Mouse (Mus musculus): ENCODE measurements around the gene Higd1a. TPM values are rescaled to one million over a fixed set of nuclear protein-coding genes. Genes with fewer than 3 reads are reported as not detected.

Gene Higd1a
- total RNA-seq, 2 experiments from 2014 or later: 99.1 to 108 TPM

DNA sequence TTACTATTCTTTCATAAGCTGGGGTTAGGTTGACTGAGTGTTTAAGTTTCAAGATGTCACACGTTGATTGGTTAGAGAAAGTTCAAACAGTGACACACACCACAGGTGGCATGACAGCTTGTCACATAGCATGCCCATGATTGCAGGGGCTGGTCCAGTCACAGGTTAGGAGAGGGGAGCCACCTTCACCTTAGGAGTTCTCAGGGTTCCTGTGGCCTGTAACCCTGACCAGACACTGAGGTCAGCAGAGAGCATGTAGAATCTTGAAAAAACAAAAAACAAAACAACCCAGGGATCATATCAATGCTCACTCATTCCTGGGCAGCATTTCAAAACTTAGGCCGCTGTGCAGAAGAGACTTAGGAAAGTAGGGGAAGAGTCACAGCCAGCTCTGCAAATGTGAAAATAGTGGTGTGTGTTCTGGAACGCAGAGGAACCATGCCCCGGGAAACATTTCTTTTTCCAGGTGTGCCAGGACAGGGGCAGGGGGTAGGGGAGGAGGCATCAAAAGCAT, 31.8 kb upstream of the Higd1a start:
- DNase-seq (ENCODE audit: low spot score in 2 of 2): no peak
- intact Hi-C loops (cut with DNase I): loop anchor here (5.0 kb wide), 1 partner anchor 247 kb away; no protein-coding TSS in a partner anchor

DNA sequence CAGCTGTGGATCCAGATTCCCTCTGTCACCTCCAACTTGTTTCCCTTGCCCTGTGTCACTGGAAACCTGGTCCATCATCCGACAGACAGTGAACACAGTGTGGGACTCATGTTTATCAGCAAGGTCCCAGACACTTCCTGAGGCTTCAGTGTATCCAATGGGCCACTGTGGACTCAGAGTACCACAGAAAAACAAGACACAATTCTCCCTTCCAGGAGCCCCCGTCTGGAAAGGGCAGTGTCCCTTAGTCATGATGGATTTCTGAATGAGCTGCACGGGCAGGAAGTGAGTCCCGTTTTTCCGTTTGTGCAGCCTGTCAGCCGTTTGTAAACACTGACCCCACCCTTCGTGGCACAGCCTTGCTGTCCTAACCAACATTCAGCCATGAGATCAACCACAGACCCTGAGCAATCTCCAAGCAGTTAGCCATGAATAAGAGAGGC, 23.9 kb upstream of the Higd1a start:
- intact Hi-C loops (cut with DNase I): loop anchor here (5.0 kb wide), 1 partner anchor 105 kb away; no protein-coding TSS in a partner anchor
- no peak for DNase-seq (ENCODE audit: low spot score in 2 of 2)

DNA sequence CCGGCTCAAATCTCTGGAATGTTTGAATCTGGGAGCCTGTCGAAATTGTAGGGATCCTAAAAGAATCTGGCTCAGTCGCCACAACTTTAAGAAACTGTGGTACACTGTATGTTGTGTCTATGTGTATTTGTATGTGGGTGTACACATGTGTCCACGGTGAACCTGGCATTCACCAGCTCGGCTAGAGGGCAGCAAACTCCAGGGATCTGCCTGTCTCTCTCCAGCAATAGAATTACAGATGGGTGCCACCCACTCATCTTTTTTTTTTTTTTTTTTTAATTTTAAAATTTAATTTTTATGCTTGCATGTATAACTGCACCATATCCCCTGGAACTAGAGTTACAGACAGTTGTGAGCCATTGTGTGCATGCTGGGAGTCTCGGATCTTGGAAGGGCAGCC, 23.1 kb upstream of the Higd1a start:
- intact Hi-C loops (cut with DNase I): loop anchor here (5.0 kb wide), 1 partner anchor 106 kb away; no protein-coding TSS in a partner anchor
- DNase-seq (ENCODE audit: low spot score in 2 of 2): peak; percentile 52 to 74

DNA sequence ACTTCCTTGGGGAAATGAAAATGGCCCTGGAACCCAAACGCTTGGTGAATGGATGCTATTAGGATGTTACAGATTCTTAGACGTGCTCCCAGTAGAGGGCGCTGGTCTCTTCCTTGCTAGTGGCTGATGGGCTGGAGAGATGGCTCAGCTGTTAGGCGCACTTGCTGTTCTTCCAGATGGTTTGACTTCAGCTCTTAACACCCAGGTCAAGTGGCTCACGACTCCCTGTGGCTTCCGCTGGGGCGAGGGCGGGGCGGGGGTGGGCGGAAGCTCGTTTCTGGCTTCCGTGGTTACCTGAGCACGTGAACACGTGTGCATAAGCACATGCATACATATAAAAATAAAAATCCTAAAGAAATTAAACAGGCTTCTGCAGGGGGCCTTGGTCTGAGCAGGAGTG, 22.7 kb upstream of the Higd1a start:
- peak; percentile 79 to 88 for DNase-seq (ENCODE audit: low spot score in 2 of 2)
- intact Hi-C loops (cut with DNase I): loop anchor here (5.0 kb wide), 1 partner anchor 106 kb away; no protein-coding TSS in a partner anchor

DNA sequence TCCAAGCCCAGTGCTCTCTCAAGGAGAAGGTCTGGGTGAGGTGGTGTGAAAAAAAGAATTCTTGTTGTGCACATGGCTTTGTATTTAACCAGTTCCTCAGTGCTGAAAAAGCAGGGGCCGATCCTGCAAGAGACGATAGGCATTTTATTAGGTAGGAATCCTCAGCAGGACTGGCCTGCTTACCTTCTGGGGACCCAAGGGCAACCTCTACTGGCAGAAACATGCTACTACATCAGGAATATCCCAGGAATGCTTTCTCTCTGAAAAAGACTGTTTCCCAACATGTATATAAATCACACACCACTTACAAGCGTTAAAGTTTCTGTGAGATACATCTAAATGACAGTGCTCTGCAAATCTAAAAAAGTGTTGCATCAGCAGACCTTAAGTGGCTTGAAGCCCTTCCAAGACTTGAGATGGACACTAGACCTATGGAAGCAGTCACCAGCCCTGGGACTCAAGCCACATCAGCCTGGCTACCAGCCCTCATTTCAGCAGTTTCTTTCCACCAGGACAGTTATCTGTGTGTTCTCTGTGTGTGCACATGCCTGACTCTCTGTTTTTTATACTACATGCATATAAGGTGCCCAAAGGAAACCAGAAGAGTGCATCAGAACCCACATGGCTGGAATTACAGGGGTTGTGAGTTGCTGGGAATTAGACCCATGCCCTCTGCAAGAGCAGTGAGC, 19.0 kb upstream of the Higd1a start:
- intact Hi-C loops (cut with DNase I): loop anchor here (2.0 to 5.0 kb wide), 2 partner anchors 30 to 45 kb away; no protein-coding TSS in a partner anchor
- peak; percentile 80 to 83 for DNase-seq (ENCODE audit: low spot score in 2 of 2)

DNA sequence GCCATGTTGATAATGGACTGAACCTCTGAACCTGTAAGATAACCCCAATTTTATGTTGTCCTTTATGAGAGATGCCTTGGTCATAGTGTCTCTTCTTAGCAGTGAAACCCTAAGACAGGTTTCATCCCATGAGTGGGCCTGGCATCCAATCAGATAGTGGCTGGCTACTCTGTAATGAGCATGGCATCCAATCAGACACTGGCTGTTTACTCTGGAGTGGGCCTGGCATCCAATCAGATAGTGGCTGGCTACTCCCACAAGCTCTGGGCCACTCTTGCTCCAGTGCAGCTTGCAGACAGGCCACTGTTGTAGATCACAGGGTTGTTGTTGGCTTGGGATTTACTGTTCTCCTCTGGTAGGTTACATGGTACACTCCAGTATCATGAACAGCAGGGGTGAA, 15.4 kb upstream of the Higd1a start:
- intact Hi-C loops (cut with DNase I): no loop called here

DNA sequence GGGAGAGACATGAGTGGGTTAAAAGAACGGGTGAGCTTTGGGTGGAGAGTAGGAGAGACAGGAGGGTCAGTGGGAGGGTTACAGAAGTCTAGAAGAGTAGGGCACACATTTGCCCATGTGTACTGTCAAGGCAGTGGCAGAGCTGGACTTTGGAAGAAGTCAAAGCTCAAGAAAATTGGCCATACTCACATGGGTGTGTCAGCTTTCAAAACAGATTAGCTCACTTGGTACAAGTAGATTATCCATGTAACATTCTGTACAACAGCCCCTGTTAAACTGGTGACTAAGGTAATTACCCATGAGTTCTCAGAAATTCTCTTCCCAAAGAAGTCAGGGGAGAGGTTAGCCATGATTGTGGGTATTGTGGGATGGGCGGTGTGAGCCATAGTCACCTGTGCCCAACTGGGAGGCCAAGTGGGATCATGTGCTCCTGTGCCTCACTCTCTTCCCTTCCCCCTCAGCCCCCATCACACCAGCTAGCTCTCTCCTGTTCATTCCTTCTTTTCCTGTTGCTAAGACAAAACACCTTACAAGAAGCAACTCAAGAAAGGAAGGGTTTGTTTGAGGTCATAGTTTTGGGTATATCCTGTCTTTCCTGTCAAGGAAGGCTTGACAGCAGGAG, 14.0 kb upstream of the Higd1a start:
- intact Hi-C loops (cut with DNase I): no loop called here
- DNase-seq (ENCODE audit: low spot score in 2 of 2): no peak

More for the DNA sequence above, 15.4 kb upstream of the Higd1a start:
- DNase-seq (ENCODE audit: low spot score in 2 of 2): no peak

DNA sequence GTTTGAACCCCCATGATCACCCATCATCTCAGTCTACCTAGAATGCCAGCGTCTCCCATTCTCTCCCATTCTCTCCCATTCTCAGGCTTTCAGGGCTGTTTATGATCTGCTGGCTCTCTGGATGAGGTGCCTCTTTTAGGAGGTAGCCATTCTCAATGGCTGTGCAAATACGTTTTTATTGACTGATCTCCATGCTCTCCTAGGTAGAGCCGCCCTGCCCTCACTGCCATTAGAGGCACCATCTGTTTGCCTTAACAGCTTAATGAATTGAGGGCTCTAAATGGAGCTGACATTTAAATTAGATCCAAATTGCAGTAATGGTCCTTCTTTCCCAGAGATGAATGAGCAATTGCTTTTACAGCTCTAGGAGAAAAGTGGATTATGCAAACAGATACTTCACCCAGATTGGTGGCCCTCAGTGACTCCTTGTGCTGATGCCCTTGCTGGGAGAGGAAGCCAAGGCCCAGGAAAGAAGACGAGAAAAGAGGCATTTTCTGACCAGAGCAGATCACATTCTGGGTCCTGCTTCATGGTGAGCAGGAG, 11.9 kb upstream of the Higd1a start:
- intact Hi-C loops (cut with DNase I): no loop called here
- DNase-seq (ENCODE audit: low spot score in 2 of 2): no peak

DNA sequence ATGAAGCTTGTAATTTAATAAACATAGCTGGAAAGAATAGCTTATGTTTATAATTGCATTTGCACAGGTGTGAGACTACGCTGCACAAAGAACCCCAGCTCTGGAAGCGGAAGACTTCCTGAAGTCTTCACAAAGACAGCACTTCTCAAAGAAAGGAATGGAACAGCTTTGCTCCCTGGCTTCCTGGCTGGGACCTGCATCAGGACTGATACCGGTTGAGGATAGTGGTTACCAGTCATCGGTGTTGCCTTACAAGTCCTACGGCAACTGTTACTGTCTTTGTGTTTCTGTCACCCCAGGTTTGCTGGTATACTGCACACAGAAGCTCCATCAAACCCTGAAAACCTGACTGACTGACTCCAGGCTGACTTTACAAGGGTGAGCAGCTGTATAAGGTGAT, 11.3 kb upstream of the Higd1a start:
- intact Hi-C loops (cut with DNase I): no loop called here
- no peak for DNase-seq (ENCODE audit: low spot score in 2 of 2)

DNA sequence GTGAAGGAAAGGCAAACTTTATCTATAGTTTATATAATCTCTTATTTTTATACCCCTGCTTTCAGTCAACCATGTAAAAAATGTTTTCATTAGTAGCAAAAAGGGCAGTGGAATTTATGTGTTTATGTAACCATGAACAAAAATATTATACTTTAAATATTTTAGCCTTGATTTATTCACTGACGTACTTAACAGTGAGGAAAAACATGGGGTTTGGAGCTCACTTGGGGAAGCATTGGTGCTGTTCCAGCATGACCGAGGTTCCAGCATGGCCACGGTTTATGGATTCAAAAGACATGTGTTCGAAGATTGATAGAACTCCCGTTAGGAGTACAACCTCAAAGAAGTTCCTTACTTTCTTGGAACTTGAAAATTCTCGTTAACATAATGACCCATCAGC, 10.1 kb upstream of the Higd1a start:
- intact Hi-C loops (cut with DNase I): no loop called here
- no peak for DNase-seq (ENCODE audit: low spot score in 2 of 2)

DNA sequence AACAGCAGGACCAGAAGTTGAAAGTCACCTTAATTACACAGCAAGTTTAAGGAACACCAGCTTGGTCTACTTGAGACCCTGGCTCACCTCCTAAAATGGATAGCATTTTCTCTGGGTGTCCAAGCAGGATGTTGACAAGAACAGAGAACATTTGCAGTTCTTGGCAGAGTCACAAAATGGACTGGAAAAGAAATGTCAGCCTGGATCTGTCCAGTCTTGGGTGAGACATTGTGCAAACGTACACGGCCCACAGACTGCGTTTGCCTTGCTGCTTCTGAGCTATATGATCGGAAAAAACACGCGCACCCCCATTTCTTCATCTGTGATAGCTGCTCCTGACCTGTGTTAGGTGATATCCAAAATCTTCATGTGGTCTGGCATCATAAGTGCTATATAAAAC, 9.5 kb upstream of the Higd1a start:
- intact Hi-C loops (cut with DNase I): no loop called here
- DNase-seq (ENCODE audit: low spot score in 2 of 2): no peak

DNA sequence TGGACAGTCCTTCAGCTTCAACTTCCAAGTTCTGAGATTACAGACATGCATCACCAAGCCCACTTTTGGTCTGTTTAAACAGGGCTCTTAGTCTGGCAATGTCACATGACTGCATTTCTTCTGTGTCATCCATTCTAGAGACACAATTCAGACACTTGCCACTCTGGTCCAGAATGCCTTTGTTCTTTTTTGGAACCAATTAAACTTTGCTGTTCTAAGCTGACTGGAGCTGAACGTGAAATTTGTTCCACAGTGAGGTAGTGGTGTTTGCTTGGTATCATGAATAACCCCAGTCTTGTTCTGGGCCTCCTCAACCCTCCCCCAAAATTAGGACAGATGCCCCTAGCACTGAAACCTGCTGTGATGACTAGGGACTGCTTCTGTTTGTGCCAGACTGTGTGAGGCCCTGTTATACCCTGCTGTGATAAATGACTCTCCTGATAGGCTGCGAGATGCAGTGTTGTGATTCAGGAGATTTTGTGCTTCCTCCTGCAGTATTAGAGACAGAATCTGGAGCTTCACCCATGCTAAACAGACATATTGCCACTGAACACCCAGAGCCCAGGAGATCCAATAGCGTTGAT, 7.4 kb upstream of the Higd1a start:
- no peak for DNase-seq (ENCODE audit: low spot score in 2 of 2)
- intact Hi-C loops (cut with DNase I): no loop called here

DNA sequence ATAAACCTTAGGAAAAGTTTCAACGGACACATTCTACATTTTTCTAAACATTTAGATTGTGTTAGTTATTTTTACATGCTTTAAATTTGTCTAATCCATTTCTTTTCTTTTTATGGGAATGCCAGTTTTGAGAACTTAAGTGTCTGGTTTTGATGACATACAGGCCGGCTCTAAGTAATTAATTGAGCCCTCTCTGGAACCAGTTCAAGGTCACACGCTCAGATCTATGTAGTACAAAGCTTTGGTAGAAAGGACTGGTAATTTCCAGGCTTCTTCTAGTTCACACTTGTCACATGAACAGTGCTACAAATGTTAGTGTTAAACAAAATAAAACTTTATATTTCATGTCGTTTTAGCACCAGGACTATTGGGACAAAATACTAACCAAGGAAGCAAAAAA, 6.7 kb upstream of the Higd1a start:
- no peak for DNase-seq (ENCODE audit: low spot score in 2 of 2)
- intact Hi-C loops (cut with DNase I): no loop called here

DNA sequence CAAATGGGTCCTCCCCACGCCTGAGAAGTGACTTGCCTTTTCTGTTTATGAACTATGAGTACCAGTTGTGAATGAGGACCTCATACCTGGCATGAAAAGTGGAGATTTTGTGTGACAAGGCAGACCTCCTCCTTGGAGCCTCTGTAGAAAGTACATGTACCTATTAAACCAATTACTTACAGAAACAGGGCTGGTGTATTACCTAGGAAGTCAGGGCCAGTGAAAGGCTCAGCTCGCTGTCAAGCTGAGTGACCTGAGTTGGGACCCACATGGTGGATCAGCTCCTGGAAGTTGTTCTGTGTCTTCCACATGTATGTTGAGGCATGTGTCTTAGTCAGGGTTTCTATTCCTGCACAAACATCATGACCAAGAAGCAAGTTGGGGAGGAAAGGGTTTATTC, 2.8 kb upstream of the Higd1a start:
- DNase-seq (ENCODE audit: low spot score in 2 of 2): no peak
- intact Hi-C loops (cut with DNase I): no loop called here

DNA sequence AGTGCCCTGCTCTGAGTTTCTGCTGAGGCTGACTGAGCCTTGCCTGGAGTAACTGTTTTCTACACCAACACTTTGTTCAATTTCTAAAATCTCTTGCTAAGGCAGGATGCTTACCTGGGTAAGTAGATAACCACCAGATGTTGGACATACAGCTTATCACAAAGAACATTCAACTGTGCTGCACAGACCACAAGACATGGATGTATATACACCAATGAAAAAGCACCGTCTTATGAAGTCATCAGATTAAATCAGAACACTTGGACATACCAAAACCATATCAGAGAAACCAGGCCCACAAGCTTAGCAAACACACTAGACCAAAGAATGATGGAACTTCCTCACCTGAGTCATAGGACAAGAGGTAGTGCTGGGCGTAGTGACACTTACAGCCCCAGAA, 1.2 kb upstream of the Higd1a start:
- DNase-seq (ENCODE audit: low spot score in 2 of 2): no peak
- intact Hi-C loops (cut with DNase I): no loop called here

DNA sequence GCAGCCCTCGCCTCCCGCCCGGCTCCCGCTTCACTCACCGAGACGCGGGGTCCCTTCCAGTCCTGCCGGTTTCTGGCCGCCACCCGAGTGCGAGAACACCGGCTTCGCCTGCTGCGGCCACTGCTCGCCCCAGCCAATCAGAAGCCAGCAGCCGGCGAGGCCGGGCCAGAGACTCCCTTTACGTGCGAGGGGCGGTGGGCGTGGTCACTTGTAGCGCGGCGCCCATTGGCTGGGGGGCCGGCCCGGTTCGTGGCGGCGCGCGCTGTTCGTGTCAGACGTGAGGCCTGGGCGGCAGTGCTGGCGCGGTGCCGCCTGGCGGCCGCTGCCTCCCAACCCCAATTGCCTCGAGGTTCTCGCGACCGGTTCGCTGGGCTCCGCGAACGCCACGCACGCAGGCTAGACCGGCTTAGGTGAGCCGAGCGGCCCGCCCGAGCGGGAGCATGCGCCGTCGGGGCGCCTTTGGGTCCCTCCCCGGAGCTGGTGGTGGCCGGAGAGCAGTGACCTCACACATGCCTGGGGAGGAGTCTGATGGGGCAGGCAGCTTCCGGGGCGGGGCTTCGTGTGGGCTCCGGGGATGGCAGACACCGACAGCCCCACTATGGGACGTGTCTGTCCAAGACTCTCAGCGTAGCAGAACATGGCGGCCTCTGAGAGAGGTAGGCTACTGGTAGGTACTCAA, 549 bp downstream of the Higd1a start:
- DNase-seq (ENCODE audit: low spot score in 2 of 2): peak; percentile 98
- intact Hi-C loops (cut with DNase I): no loop called here

DNA sequence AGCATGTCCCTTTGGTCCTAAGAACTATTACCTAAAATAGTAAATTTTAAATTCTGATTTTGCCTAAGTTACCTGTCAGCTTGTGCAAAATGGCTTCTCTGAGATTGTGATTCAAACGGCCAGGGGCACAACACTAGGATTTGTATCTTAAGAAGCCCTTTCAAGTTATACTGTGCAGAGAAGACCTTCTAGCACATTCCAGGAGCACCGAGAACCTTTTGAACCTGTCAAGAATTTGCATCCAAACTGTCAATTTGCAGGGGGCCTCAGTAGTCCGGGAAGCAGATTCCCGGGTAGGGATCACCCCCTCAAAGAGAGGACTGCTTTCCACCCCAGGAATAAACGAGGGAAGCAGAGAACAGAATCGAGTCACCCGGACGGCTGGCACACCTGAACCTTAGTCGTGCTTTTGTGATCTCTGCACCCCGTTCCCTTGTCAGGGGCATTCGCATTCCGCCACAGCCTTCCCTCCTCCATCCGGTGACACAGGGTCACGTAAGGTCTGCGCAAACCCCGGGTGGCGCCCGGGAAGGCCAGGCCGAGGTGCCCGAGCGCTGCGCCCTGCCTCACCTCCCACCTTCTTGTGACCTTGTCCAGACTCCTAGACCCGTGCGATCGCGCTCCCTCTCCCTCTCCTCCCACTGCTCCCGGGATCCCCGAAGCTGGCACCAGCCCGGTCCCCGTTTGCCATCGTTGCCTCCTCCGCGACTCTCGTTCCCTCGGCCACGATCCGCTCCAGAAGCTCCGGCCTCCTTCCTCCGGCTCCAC, 1.3 kb downstream of the Higd1a start:
- intact Hi-C loops (cut with DNase I): no loop called here
- no peak for DNase-seq (ENCODE audit: low spot score in 2 of 2)

DNA sequence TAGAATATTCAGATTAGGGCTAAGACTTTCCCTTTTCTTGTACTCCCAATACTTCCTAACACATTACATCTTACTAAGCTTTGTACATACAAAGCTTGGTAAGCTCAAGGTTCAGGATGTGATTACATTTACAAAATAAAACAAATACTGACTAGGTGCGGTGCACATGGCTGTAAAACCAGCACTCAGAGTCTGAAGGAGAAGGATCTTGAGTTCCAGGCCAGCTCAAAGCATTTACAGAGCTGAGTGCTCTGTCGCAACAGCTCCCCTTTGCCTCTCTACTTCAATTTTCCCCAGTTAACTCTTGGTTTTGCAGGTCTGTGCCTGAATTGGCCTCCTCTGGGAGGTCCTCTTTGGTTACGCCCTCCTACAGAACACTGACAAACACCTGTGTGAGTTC, 3.9 kb downstream of the Higd1a start:
- intact Hi-C loops (cut with DNase I): no loop called here
- no peak for DNase-seq (ENCODE audit: low spot score in 2 of 2)

DNA sequence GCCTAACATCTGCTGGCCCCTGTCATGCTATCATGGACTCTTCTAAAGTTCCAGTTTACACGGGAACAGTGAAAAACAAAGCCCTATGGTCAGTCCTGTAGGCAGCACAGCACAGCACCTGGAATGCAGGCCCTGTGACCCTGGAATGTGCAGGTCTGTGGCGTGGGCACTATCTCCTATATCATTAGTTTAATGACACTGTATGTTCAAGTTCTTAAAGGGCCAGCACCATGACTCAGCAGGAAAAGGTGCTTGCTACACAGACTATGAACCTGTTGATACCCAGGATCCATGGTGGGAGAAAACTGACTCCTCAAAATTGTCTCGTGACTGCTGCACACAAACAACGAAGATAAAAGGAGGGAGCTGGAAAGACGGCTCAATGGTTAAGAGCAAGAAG, 10.3 kb downstream of the Higd1a start:
- no peak for DNase-seq (ENCODE audit: low spot score in 2 of 2)
- intact Hi-C loops (cut with DNase I): loop anchor here (2.0 to 10.0 kb wide), 2 partner anchors 29 to 137 kb away; no protein-coding TSS in a partner anchor
